Mouse (Mus musculus) bone marrow macrophage, adult 2 months (primary cell): Measurements from ENCODE around the gene Itpr1.

Experiments
- CTCF ChIP-seq: IDR thresholded peaks from 2 replicates; pipeline ENCODE4 v1.5.1; 2012; ENCODE audit warnings: low read depth, mild to moderate bottlenecking, low read length, moderate library complexity
- POLR2A ChIP-seq: IDR thresholded peaks from 2 replicates; pipeline ENCODE4 v1.6.1; 2012; ENCODE audit warnings: mild to moderate bottlenecking, low read depth, low read length, borderline replicate concordance

DNA sequence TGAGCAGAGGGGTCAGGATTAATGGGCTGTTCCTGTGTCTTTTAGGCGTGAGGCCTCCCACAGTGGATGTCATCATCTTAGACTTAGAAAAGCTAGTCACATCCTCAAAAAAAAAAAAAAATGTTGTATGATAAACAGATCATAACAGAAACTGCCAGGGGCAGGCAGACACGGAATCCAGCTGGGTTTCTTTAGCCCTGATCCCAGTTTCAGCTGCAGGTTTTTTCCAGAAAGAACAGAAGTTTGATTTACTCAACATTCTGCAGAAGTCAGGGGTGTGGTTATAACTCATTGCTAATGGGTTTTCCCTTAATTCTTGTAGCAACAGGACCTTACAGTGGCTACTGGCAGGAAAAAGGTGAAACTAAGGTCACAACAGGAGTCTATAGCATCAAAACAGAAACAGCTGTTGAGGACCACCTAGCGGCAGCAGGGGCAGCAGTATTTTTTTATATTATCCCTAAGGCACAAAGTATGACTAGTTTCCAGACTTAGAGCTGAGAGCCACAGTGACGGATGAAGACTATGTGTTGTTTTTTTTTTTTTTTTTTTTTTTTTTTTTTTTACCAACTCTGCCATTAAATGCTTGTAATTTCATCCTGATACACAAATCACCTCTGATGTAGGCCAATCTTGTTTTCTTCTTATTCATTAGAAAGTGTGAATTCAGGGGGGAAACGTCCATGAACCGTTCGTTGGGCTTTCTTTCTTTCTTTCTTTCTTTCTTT is 356.7 kb downstream of the Itpr1 start:
- TF ChIP-seq POLR2A (no peak), CTCF (no peak)
